Mouse (Mus musculus) testis, adult 10 weeks (tissue): ENCODE measurements around the gene H2al1m. TPM values are rescaled to one million over a fixed set of nuclear protein-coding genes. Genes with fewer than 3 reads are reported as not detected.

ENCODE experiments used
- polyA plus RNA-seq: library from polyadenylated mRNA; stranded (reverse); fragments of 350-450 nt; fragmentation: Illumina TruSeq; extraction: RNeasy Lipid Tissue Mini Kit (QIAGEN cat#74804); gene quantifications from one replicate; pipeline ENCODE4 v1.2.3, GENCODE M21; 2014; ENCODE audit warnings: low read depth, low replicate concordance

Gene H2al1m
- 18.3 TPM for polyA plus RNA-seq

DNA sequence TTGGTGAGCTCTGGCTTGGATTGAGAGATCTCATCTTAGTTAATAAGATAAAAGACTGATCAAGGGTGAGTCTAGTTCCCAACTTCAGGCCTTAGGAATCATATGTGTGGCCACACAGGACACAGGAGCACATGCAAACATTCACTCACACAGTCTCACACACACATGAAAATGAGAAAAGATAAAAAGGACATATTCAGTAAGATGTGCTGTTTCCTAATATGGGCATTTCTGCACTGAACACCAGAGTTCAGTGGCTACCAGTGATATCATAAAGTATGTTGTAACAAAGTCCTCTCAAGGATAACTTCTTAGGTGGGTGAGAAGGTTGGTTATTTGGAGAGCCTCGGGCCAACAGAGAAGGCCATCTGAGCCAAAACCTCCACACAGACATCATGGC lies at the start of gene H2al1m:
H2al1m (plus strand) TSS at position 301 of the 400 bp plus-strand sequence.

DNA sequence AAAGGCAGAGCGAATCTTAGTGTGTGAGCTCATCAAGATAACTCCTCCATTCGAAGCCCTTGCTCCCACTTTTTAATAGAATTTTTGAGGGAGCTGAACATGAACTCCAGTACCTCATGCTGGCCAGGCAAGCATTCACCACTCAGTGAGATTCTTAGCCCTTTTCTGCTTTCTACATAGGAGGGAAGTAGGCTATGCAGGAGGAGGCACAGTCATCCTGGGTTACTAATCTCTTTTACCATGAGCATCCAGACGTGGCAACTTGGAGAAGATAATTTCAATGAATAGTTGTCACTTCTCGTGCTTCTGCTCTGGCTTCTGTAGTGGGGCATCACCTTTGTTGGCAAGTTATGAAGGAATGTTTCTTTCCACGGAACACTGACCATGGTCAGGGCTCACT lies 26.8 kb upstream of the H2al1m start, which contains the start of gene Gm14862:
Gm14862 (minus strand) TSS at position 134 of the 400 bp plus-strand sequence.

DNA sequence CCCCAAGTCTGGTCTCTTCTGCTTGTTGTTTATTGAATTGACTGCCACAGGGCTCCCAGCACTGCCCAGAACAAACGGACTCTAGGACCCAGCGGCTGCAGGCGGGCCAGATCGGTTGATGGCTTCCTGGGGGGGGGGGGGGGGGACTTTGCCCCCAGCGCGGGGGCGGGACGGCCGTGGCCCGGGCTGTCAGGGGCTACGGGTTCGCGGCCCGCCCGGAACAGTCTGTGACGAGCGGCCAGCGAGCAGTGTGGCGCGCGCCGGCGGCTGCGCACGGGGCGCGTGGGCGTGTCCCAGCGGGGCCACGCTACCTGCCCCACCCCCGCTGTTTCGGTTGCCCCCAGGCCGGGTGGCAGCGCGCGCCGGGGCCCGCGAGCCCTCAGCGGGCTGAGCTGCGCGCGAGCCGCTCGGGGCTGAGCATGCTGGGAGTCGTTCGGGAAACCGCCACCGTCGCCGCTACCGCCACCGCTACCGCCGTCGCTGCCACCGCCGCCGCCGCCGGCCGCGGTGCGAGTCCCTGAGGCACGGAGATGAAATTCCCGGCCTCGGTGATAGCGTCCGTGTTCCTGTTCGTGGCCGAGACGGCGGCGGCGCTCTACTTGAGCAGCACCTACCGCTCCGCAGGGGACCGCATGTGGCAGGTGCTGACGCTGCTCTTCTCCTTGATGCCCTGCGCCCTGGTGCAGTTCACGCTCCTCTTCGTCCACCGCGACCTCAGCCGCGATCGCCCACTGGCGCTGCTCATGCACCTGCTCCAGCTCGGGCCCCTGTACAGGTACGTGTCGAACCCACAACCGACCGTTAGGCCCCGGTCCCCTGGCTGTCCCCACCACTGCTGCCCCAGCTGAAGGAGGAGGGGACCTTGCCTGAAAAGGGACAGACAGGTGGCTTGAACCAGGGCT lies 10.9 kb upstream of the H2al1m start, which contains the start of gene Xk:
Xk (plus strand) TSS at position 297 of the 902 bp plus-strand sequence.

Other genes starting within 250 kb of the H2al1m start
- not detected for gene Fthl17f, start 220.7 kb upstream of the H2al1m start, polyA plus RNA-seq
- gene 4930402K13Rik, start 179.2 kb upstream of the H2al1m start, polyA plus RNA-seq = 26.0 TPM
- 3.6 TPM for gene Lancl3, start 83.9 kb upstream of the H2al1m start, polyA plus RNA-seq
- not detected for gene Gm14862, start 26.9 kb upstream of the H2al1m start, polyA plus RNA-seq
- gene Xk, start 11.0 kb upstream of the H2al1m start, polyA plus RNA-seq = 6.5 TPM
- 3.0 TPM for gene H2al1k, start 66.9 kb downstream of the H2al1m start, polyA plus RNA-seq
- gene Cybb, start 204.0 kb downstream of the H2al1m start, polyA plus RNA-seq = 1.9 TPM